Mouse (Mus musculus) cerebellum, adult 8-10 months (tissue): Measurements from ENCODE around the gene Aldh16a1.
A peak's percentile ranks its signal among the peaks of the same experiment; 100 is the strongest.
"Not testable (repeated sequence)": the region's sequence is repeated elsewhere in the genome, so short reads cannot be mapped to it uniquely, and the experiment has no call there.

Source experiments
- DNase-seq: peaks from one replicate; pipeline ENCODE4 v3.0.0; 2022

Gene Aldh16a1

DNA sequence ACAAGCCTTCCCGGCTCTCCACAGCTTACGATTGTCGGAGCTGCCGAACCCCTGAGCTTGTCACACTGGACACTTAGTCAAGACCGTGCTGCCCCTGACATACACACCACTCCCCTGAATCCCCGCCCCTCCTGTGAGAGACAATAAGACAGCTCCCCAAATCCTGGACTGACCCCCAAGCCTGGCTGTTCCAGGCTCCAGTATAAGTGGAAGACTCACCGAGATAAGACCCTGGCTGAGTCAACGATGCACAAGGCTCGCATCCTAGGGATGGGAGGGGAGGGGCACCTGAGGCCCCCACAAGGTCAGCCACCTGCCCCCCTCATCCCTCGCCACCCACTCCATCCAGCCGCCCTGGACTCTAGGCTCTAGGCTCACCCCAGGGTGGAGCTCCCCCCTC, 22.5 kb downstream of the Aldh16a1 start:
- DNase-seq: peak; percentile 12

DNA sequence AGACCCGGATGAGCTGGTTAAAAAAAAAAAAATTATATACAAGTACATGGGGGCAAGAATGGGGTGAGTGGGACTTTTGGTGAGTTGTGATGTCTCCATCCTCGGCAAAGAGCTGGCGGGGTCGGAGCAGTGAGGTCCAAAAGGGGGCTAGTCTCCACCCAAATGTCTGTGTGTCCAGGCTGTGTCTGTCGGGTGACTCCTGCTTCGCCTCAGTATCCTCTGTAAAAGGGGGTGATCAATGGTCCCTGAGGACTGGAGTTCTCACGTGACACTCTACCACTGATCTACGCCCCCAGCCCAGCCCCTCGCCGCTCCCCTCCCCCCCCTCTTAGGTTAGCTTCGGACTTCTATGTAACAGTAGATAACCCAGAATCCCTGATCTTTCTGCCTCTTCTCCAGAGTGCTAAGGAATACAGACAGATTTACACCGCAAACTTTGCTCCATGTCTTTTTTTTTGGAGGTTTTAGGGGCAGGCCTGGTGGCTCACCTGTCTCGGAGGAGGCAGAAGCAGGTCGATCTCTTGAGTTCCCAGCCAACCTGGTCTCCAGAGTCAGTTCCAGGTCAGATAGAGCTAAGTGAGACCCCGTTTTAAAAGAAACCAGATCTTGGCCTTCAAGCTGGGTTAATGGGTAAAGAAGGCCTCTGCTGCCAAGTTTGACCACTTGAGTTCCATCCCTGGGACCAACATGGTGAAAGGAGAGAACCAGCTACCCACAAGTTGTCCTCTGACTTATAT, 24.4 kb downstream of the Aldh16a1 start:
- peak; percentile 25 for DNase-seq

DNA sequence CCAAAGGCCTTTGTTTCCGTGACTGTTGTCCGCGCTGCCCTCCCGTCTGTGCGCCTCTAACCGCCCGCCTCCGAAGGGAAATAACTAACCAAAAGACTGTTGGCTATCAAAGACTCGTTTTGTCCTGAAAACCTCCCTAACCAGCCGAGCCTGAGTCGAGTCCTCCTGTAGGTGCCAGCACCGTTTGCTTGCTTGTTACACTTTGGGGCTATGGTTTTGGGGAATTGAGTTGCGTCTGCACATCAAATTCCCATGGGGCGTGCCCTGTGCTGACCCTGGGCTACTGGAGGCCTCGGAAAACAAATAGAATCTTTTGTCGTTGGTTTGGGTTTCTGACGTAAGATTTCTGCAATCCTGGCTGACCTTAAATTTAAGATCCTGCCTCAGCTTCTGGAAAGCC, 25.1 kb downstream of the Aldh16a1 start:
- DNase-seq: no peak

DNA sequence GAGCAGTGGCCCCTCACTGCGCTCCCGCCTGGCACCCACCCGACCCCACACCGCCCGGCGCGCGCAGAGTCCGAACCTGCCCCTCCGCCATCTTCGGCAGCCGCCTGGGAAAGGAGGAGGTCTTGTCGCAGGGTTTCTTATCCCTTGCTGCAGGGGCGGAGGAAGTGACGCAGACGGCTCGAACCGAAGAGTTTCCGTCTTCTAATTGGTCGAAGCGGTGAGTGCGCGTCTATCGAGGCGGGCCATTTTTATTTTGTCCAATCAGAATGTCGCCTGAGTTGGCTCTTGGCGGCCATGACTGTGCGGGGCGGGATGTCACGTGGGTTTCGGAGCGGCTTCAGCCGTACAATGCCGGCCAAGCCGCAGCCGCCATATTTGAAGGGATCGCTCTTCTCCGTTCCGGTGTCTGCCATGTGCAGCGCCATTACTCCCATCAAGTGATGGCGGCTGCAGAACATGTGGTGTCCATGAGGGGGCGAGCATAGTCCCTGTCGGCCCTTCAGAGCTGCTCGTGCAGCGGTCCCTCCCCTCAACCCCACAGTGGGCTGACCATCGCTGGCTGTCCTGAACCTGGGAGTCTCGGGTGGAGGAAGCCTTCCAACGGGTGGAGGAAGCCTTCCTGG, 25.6 kb downstream of the Aldh16a1 start, which contains the start of gene Rpl13a:
Gene Rpl13a, minus strand, starts transcription at position 138 of the 623 bp plus-strand sequence.
- peak; percentile 98 for DNase-seq

DNA sequence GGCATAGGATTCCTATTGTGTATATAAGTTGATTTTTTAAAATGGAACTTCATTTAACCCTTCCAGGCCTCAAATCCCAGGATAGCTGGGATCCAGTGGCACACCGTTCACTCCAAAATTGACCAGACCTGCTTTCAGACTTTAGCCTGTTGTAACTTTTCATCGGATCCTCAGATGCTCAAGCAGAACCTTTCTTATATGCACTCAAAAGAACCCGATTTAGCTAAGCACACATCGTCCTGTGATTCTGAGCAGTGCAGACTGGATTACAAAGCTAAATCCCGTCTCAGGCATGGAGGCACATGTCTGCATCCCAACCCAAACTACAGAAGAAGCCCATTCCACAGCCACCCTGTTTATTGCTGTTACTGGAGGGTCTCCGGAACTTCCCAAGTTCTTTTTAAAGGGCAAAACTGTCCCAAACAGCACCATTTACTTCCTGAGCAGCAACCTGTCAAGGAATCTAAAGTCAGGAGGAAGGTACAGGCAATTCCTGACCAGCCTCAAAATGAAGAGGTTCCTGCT, 26.6 kb downstream of the Aldh16a1 start:
- DNase-seq: peak; percentile 17

DNA sequence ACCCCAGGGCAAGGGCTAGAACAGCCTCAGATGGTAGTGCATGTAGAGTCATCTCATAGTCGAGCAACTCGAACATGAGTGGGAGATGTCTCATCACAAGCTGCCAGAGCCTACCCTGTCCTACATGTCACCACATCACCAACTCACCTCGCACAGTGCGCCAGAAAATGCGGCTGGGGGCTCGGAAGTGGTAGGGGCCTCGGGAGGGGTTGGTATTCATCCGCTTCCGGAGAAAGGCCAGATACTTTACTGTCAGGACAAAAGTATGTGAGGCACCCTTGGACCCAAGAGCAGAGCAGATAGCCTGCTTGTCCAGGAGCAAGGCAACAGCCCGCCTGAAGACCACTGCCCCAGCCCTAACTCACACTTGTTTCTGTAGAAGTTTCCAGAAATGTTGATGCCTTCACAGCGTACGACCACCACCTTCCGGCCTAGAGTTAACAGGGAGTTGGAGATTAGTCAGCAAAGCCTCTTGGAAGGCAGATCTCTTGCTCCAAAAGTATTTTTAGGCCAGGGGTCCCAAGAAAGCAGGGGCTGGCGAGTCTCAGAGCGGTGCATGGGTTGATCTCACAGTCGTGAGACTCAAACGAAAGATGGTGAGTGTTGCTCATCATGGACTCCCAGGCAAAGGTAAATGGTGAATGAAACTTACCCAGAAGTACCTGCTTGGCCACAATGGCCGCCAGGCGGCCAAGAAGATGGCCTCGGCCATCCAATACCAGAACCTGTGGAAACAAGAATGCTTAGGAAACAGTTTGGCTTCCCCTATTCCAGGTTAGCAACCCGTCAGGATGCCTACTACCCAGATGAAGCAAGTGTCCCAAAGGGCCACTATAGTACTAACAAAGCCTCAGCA, 27.3 kb downstream of the Aldh16a1 start:
- DNase-seq: peak; percentile 25

DNA sequence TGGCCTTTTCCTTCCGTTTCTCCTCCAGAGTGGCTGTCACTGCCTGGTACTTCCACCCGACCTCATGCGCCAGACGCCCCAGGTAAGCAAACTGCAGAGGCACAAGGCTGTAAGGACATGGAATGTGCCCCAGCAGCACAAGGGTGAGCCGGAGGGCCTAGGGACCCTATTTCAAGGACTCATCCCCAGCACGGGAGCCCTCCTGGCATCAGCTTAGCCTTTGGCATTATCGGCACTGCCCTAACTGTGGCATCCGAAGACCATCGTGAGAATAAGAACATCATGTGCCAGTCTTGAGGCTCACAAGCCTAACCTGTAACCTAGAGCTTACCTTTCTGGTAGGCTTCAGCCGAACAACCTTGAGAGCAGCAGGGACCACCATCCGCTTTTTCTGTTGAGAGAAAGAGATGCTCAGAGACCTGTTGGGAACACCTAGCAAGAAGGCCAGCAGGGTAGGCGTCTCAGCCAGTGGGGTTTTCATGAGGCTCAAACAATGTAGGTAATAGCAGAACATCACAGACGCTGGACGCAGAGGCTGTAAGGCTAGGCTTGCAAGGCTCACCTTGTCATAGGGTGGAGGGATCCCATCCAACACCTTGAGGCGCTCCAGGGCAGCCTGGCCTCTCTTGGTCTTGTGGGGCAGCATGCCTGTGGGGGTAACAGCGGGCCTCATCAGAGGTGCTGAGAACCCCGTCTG, 28.1 kb downstream of the Aldh16a1 start:
- no peak for DNase-seq

DNA sequence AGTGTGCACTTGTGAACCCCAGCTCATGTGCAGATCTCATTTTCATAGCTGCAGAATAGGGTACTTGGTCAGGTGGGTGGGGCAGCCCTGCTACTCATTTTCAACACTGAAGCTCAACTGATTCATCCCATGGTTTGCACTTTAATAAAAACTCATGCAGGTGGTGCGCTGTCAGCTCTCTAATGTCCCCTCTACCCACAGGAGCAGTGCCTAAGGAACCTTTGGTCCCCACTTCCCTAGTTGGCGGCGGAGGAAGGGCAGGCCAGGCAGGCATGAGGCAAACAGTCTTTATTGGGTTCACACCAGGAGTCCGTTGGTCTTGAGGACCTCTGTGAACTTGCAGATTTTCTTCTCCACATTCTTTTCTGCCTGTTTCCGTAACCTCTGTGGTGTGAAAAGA, 28.7 kb downstream of the Aldh16a1 start:
- not testable (repeated sequence) for DNase-seq

DNA sequence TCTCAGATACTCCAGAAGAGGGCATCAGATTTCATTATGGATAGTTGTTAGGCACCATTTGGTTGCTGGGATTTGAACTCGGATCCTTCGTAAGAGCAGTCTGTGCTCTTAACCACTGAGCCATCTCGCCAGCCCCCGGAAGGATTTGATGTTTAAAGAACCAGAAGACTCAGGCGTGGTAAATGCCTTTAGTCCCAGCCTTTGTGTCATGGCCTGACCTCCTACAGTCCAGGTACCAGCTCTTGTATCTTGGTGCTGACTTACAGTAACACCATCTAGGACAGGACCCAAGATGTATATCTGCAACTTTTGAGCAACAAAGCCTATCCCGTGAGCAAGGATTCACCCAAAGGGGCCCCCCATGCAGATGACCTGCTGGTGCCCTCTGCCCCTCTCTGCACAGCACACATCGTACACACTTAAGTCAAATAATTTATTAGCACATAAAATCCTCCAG, 29.2 kb downstream of the Aldh16a1 start:
- no peak for DNase-seq

DNA sequence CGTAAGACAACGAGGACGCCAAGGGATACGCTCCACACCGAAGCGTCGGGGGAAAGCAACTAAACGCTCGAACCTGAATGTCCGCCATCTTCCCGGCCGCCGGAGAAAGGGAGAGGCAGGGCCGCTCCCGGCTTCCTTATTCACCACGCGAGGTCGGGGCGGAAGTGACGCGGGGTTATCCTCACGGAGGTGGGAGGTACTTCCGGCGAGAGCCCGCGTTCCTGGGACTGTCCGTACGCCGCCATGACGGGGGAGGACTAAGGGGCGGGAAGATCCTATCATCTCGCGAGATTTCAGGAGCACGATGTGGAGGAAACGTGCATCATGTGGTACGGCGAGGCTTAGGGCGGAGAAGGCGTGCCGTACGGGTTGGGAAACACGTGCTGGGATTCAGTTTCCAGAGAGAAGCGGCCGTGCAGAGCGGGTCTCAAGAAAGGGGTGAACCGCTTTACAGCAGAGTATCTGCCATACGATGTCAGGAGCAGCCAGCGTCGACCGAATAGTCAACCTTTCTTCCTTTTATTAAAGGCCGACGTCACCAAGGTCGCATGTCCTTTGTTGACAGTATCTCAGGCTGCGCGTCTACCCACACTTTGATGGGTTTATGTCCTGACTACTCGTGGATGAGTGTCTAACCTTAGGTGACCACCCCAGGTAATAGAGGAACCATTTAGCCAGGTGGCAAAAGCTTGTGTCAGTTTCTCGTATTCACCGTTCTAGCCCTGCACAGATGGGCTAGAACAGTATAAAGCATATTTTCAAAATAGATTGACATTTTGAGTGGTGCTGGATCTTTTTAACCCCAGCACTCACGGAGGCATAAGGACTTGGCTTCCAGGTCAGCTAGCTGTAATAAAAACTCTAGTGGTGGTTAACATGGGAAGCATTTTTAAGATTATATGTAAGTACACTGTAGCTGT, 29.9 kb downstream of the Aldh16a1 start, which contains the start of gene Rps11:
Gene Rps11, minus strand, starts transcription at position 216 of the 920 bp plus-strand sequence.
- peak; percentile 98 for DNase-seq

DNA sequence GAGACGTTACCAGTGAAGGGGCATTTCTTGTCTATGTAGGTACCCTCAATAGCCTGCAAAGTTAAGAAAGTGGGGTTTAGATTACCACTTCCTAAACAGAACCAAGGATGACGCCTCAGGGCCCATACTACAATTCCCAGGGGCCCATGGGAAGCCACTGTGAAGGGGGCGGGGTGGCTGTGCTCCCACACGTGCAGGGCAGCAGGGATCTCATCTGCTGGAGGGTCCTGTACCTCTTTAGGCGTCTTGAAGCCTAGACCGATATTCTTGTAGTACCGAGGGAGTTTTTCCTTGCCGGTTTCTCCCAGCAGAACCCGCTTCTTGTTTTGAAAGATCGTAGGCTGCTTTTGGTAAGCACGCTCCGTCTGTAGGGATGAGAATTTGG, 31.2 kb downstream of the Aldh16a1 start:
- no peak for DNase-seq

DNA sequence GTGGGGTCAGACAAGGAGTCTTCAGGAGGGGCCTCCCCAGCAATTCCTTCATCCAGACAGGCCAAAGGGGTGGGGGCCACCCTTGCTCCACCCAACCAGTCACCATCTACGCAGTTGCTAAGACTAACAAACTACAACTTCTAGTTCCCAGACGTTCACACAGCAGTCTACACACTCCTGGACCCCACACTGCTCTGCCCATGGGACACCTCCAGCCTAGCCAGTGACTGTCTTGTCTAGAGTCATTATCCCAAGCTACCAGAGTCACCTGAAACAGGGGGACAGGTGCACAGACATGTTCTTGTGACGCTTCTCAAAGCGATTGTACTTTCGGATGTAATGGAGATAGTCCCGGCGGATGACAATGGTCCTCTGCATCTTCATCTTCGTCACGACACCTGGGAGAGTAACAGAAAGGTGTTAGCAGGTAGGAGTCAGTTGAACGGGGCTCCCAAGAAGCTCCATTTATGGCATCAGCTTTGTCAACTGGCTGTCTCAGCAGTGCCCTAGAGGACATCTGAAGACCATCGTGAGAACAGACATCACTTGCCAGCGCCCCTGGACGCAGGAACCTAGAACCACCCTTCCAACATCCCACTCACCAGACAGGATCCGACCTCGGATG, 31.7 kb downstream of the Aldh16a1 start:
- DNase-seq: no peak

DNA sequence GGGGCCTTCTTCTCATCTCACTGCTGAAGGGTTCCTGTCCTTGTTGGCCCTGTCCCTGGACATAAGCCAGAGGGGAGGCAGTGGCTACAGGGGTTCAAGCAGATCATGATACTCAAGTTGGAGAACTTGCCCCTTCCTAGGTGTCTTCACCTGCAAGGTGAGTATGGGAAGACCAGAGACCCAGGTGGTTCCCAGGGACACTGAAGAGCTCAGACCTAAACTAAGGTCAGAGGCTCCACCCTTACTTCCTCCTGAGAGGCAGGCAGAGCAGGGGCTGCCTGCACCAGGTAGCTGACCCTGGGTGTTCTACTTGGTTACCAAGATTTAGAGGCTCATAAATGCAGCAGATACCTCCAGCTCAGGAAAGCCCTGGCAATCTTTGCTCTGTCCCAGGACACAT, 32.4 kb downstream of the Aldh16a1 start:
- DNase-seq: no peak

DNA sequence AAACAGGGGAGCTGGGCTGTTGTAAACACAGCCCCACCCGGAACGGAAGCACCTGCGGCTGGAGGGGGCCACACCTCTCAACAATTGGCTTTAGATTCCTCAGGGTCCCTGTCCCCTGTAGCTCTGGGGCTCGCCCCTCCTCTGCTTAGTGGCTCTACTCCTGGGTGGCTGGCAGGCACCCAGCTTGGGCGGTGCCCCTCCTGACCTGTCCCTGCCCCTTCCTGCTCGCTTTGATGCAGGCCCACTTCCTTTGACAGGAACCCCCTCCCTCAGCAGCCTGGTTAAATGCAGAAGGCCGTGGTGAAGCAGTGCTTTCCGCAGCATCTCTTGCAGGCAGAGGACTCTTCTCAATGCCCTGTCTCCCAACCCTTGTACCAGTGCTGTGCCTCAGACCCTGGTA, 33.0 kb downstream of the Aldh16a1 start:
- DNase-seq: no peak

DNA sequence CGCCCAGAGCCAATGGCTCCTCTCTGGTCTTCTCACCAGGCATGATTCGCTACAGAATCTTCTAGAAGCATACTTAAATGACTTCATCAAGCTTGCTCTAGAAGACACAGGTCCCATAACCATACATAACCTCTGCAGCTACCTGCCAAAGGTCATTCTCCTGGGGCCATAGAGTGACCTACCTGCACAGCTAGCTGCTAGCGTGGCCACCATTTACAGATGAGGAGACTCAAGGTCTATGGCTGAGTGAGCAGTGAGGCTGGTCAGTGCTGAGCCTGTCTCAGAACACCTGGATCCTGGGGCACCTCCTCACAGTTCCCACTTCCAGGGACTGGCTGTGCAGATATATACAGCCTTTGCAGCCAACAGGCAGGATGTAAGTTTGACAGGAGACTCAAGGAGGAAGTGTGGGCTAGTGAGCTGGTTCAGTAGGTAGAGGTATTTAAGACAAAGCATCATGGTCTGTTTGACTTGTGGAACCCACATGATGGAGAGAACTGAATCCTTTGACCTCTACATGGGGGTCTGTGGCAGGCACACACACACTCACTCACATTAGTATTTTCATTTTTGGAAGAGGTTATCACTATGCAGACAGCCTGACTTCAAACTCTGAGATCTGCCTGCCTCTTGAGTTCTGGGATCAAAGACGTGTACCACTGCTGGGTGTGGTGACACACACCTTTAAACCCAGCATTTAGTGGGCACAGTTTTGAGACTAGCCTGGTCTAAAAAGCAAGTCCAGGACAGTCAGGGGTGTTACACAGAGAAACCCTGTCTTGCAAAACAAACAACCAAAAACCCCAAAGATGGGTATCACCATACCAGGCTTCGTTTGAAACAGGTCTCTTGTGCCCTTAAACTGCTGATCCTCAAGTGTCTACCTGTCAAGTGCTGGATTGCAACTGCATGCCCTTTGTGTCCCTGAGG, 34.3 kb downstream of the Aldh16a1 start:
- DNase-seq: no peak

DNA sequence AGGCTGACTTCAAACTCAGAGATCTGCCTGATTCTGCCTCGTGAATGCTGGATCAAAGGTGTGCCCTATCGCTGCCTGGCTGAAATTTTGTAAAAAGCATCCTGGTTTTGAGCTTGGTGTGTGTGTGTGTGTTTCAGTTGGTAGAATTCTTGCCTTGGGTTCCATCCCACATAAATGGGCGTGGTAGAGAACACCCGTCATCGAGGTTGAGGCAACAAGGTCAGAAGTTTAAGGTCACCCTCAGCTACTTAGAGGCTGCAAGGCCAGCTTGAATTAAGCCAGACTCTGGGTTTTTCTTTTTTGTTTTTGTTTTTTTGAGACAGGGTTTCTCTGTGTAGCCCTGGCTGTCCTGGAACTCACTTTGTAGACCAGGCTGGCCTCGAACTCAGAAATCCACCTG, 36.0 kb downstream of the Aldh16a1 start:
- DNase-seq: no peak

DNA sequence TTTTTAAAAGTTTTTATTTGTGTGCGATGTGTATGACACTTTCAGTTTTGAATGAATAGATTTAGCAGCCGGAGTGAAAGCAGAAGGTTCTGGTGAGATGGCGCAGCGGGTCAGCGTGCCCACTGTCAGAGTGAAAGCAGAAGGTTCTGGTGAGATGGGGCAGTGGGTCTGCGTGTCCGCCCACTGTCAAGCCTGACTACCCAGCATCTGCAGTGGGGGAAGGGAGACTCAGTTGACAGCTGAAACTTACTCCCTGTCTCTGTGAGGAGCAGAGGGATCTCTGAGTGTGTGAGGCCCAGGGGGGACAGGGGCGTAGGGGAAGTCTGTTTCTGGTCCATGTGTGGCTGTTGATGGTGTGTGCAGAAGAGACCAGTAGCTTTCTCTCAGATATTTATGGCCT, 36.8 kb downstream of the Aldh16a1 start:
- no peak for DNase-seq

DNA sequence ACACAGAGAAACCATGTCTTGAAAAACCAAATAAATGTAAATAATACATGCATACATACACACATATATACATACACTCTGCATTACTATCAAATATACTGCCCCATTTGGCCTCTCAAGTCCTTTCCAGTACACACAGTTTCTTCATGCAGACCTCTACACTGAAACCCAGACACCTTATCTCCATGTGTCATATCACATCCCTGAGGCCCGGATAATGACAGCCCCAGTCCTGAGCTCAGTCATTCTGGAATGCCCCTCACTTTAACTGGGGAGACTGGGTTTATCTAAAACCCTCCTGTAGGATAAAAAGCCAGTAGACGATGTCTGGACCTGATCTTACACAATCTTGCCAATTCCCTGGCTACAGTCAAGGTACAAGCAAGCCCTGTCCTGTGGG, 40.9 kb downstream of the Aldh16a1 start:
- no peak for DNase-seq

DNA sequence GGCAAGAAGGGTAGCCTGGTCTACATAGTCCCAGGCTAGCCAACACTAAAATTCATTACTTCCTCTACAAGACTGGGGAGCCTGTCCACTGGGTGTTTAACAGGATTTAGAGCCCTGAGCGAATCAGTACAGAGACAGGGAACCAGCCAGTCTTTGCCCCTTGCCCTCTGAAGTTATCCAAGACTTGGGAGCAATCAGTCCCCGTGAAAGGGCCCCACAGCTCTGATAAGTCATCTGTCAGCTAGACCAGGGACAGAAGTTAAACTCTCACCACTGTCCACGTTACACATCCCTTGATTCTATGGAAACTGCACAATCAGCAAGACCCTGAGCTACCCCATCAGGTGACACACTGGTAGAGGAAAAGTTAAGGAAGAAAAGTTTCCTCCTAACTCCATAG, 41.9 kb downstream of the Aldh16a1 start:
- no peak for DNase-seq

DNA sequence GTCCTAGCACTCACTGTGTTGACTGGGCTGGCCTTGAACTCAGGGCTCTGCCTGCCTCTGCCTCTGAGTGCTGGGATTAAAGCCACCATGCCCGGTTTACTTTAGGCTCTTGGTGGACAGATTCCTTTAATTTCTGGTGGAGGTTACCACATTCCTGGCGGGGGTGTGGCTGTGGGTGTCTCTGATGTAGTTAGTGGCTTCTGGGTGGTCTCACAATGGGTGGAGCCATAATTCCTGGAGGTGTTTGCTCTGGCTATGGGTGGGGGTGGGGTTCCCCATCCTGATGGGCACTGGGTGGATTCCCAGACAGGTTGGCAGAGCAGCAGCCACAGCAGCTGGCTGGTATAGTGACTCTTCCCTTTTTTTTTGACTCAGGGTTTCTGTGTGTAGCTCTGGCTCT, 42.4 kb downstream of the Aldh16a1 start:
- no peak for DNase-seq
